Comparison of ENCODE assay signal across 7 mouse cellular contexts in the genomic region with DNA sequence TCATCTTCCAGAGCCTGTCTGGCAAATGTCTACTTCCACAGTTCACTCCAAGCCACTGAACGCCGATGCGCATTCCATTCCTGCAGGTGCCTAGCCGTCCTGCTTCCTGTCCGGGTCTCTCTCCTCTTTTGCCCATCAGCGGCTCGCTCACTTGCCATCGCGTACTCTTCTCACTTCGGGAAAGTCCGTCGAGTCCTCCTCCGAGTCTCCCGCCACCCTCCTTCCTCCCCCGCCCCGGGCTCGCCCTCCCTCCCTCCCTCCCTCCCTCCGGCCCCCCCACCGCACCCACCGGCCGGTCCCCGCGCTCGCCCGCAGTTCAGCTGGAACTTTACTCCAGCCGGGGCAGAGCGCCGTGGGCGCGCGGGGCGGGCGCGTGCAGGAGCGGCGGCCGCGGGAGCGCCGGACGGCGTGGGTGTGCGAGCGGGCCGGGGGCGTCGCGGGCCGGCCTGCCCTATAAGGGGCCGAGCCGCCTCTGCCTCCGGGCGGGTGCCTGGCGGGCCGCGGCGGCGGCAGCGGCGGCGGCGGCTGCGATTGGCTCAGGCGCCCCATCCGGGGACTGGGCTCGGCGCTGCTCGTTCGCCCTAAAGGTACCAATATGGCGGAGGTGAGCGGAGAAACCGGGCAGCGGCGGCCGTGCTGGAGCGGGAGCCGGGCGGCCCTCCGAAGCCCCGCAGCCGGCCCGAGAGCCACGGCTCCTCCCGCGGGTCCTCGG. TPM values are rescaled to one million over a fixed set of nuclear protein-coding genes. Genes with fewer than 3 reads are reported as not detected.
DNase-seq lines count a peak whose midpoint lies in the region; ATAC-seq and TF ChIP-seq lines count a peak whose summit lies in the region.

No protein-coding gene starts in this region.

- peaks cover 20% of the 10 kb centered on the region for H3K27me3 ChIP-seq in embryonic facial prominence, embryonic 10.5 days (replicated peaks; ENCODE audit: low read depth, poor library complexity, severe bottlenecking)
- H3K27me3 ChIP-seq in limb, embryonic 10.5 days (ENCODE audit: low read depth, poor library complexity, severe bottlenecking): 0 out of 2 replicates have a peak, but pooled peaks cover 6% of the 10 kb centered on the region
- H3K27me3 ChIP-seq in midbrain, embryonic 12.5 days: peaks cover 6% of the 10 kb centered on the region
- no peaks in the 10 kb centered on the region for H3K27me3 ChIP-seq in small intestine, adult 2 months (ENCODE audit: control insufficient read depth, insufficient read depth, low read length)

- H3K4me2 ChIP-seq in midbrain, embryonic 12.5 days (replicated peaks): peak overlapping the region; percentile 92

- peaks cover 13% of the 10 kb centered on the region for H3K4me1 ChIP-seq in embryonic facial prominence, embryonic 10.5 days
- H3K4me1 ChIP-seq in limb, embryonic 10.5 days: peaks cover 21% of the 10 kb centered on the region
- H3K4me1 ChIP-seq in midbrain, embryonic 12.5 days: peaks cover 4% of the 10 kb centered on the region
- H3K4me1 ChIP-seq in small intestine, adult 2 months (ENCODE audit: control insufficient read depth, insufficient read depth, insufficient read length, low read length): no peaks in the 10 kb centered on the region; the same call in 1 of the 2 replicates

- H3K27ac ChIP-seq in embryonic facial prominence, embryonic 10.5 days (replicated peaks): peak overlapping the region; percentile 98
- H3K27ac ChIP-seq in limb, embryonic 10.5 days: peak overlapping the region; percentile 99
- H3K27ac ChIP-seq in midbrain, embryonic 12.5 days (replicated peaks): peak overlapping the region; percentile 97
- peak overlapping the region; percentile 35; the same call in 1 of the 2 replicates for H3K27ac ChIP-seq in small intestine, adult 2 months (ENCODE audit: insufficient read depth, low read depth, low read length)

- no peak for TF ChIP-seq CTCF in small intestine, adult 2 months (IDR thresholded peaks at IDR 0.05; ENCODE audit: extremely low read depth, insufficient read length, insufficient replicate concordance, low read depth, low read length)

- under 1% methylated on average over 86 of the region's 86 CpGs for WGBS in embryonic facial prominence, embryonic 10.5 days
- under 1% methylated on average over 86 of the region's 86 CpGs for WGBS in limb, embryonic 10.5 days
- 1% methylated on average over 51 of the region's 86 CpGs for WGBS in midbrain, embryonic 12.5 days
- 2% methylated on average over 85 of the region's 86 CpGs for WGBS in small intestine, adult 2 months

- peaks cover 13% of the 10 kb centered on the region for H3K36me3 ChIP-seq in embryonic facial prominence, embryonic 10.5 days (replicated peaks)
- peaks cover 15% of the 10 kb centered on the region for H3K36me3 ChIP-seq in limb, embryonic 10.5 days
- no peaks in the 10 kb centered on the region for H3K36me3 ChIP-seq in midbrain, embryonic 12.5 days
- H3K36me3 ChIP-seq in small intestine, adult 2 months (ENCODE audit: control insufficient read depth, insufficient read depth, low read length): peaks cover 1% of the 10 kb centered on the region; the same call in 1 of the 2 replicates

- DNase-seq in adrenal gland, postnatal 14 days: peak; percentile 95
- peak; percentile 93 for DNase-seq in embryonic facial prominence, embryonic 10.5 days (ENCODE audit: low spot score)
- DNase-seq in kidney, adult 11 months: peak; percentile 85
- DNase-seq in limb, embryonic 10.5 days (ENCODE audit: low spot score): peak; percentile 92

- TF ChIP-seq POLR2A in small intestine, adult 2 months (IDR thresholded peaks at IDR 0.05; ENCODE audit: low read depth, low read length): peak; percentile 79; the same call in 1 of the 2 replicates

- peak overlapping the region; percentile 98 for H3K4me3 ChIP-seq in embryonic facial prominence, embryonic 10.5 days
- peak overlapping the region; percentile 100 for H3K4me3 ChIP-seq in limb, embryonic 10.5 days
- H3K4me3 ChIP-seq in midbrain, embryonic 12.5 days: peak overlapping the region; percentile 95
- H3K4me3 ChIP-seq in small intestine, adult 2 months (ENCODE audit: low read depth, low read length): peak overlapping the region; percentile 87

- no peaks in the 10 kb centered on the region for H3K9me3 ChIP-seq in embryonic facial prominence, embryonic 10.5 days
- H3K9me3 ChIP-seq in limb, embryonic 10.5 days (replicated peaks): no peaks in the 10 kb centered on the region
- H3K9me3 ChIP-seq in midbrain, embryonic 12.5 days: no peaks in the 10 kb centered on the region

- ATAC-seq in granulocyte monocyte progenitor cell, adult 5-6 weeks (replicated peaks; ENCODE audit: poor library complexity, severe bottlenecking): peak; percentile 87
- peak; percentile 97 for ATAC-seq in midbrain, embryonic 12.5 days (ENCODE audit: low FRiP score, low read depth)

- peak overlapping the region; percentile 97 for H3K9ac ChIP-seq in midbrain, embryonic 12.5 days (replicated peaks)

RNA-seq across cellular contexts. Expression of a gene that starts 5.1 kb away (rescaled TPM):
- 39.7 and 39.8 TPM in 2 replicates for total RNA-seq in adrenal gland, postnatal 14 days (2021)
- 22.1 and 22.2 TPM in 2 replicates for polyA plus RNA-seq in embryonic facial prominence, embryonic 10.5 days (2016; fragmentation: Nextera tagmentation; extraction: Ambion mirVana)
- total RNA-seq in granulocyte monocyte progenitor cell, adult 5-6 weeks (2014; fragmentation: Nextera tagmentation): 30.9 and 33.6 TPM in 2 replicates
- 41.0 and 51.9 TPM in 2 replicates for total RNA-seq in granulocyte monocyte progenitor cell, adult 5-6 weeks (2017)
- polyA plus RNA-seq in limb, embryonic 10.5 days (2016; fragmentation: Nextera tagmentation; extraction: Ambion mirVana): 19.4 and 21.7 TPM in 2 replicates
- 25.6 and 26.0 TPM in 2 replicates for polyA plus RNA-seq in midbrain, embryonic 12.5 days (2016; fragmentation: Nextera tagmentation; extraction: Ambion mirVana)
- 1.4 and 4.9 TPM in 2 replicates for polyA plus RNA-seq in small intestine, adult 2 months (2012; rRNA removed)

Comparison
In these comparisons a context has a peak if more than half of its experiments do, and no peak if none do; other contexts are left out.
1. Peak in every context shown above with its lines: DNase-seq, ATAC-seq, H3K4me3 ChIP-seq and H3K27ac ChIP-seq.
2. H3K27ac ChIP-seq: peak in every context shown above with its lines; median percentile 99 in limb, embryonic 10.5 days; 98 in embryonic facial prominence, embryonic 10.5 days; 97 in midbrain, embryonic 12.5 days; 35 in small intestine, adult 2 months.